Mouse (Mus musculus) neural tube, embryonic 11.5 days (tissue): Measurements from ENCODE around the gene Prkci. TPM values are rescaled to one million over a fixed set of nuclear protein-coding genes. Genes with fewer than 3 reads are reported as not detected.

Experiments used
- ATAC-seq: fragments of 200-750 bp; cut with Nextera tagmentation; 2 replicates; pipeline ENCODE4 v1.8.0; 2017; ENCODE audit warnings: moderate number of reproducible peaks, mild to moderate bottlenecking, moderate TSS enrichment, moderate library complexity; ENCODE audit not compliant: insufficient read depth, low FRiP score, low TSS enrichment
- DNase-seq: peaks from one replicate; pipeline ENCODE4 v3.0.0-alpha.2; 2015; ENCODE audit warnings: low spot score
- H3K27ac ChIP-seq: fragments of 300-500 bp; sonication (generic); 2 replicates; pipeline ENCODE4 v1.5.1; 2014; ENCODE audit warnings: low read depth, mild to moderate bottlenecking, low read length
- H3K27me3 ChIP-seq: fragments of 300-500 bp; sonication (generic); 2 replicates; pipeline ENCODE4 v1.6.1; 2014; ENCODE audit warnings: mild to moderate bottlenecking, low read length, mixed read lengths; ENCODE audit not compliant: control insufficient read depth, insufficient read depth
- H3K36me3 ChIP-seq: fragments of 300-500 bp; sonication (generic); 2 replicates; pipeline ENCODE4 v1.6.1; 2014; ENCODE audit warnings: mild to moderate bottlenecking, low read length, moderate library complexity, mixed read lengths; ENCODE audit not compliant: control insufficient read depth, insufficient read depth
- H3K4me1 ChIP-seq: fragments of 300-500 bp; sonication (generic); 2 replicates; pipeline ENCODE4 v1.6.1; 2014; ENCODE audit warnings: low read length, mixed read lengths; ENCODE audit not compliant: control insufficient read depth, insufficient read depth
- H3K4me2 ChIP-seq: fragments of 300-500 bp; sonication (generic); 2 replicates; pipeline ENCODE4 v1.6.1; 2014; ENCODE audit warnings: low read depth, mild to moderate bottlenecking, moderate library complexity
- H3K4me3 ChIP-seq: fragments of 300-500 bp; sonication (generic); 2 replicates; pipeline ENCODE4 v1.5.1; 2014; ENCODE audit warnings: low read depth, low read length
- H3K9ac ChIP-seq: fragments of 300-500 bp; sonication (generic); 2 replicates; pipeline ENCODE4 v1.6.1; 2014; ENCODE audit warnings: mild to moderate bottlenecking, low read length
- H3K9me3 ChIP-seq: fragments of 300-500 bp; sonication (generic); 2 replicates; pipeline ENCODE4 v1.6.1; 2016; ENCODE audit warnings: low read length; ENCODE audit not compliant: control insufficient read depth
- WGBS: fragments of 180-500 bp; shearing (Covaris S2); extraction: QIAGEN DNeasy Blood & Tissue Kit; methylation state at CpG from one replicate; pipeline ENCODE4 v1.1.7; 2014; 5-methylcytosine and 5-hydroxymethylcytosine counted together
- microRNA-seq: library from miRNA; unstranded; fragments of <30 nt; microRNA quantifications from one replicate; pipeline ENCODE4, GENCODE M21; 2016
- polyA plus RNA-seq: library from polyadenylated mRNA; unstranded; fragments of >200 nt; fragmentation: Nextera tagmentation; extraction: Ambion mirVana; gene quantifications from 2 replicates; pipeline ENCODE4 v1.2.1, GENCODE M21; 2014

Prkci gene
- polyA plus RNA-seq, 1 experiment from 2014 or later = 47.8 TPM

DNA sequence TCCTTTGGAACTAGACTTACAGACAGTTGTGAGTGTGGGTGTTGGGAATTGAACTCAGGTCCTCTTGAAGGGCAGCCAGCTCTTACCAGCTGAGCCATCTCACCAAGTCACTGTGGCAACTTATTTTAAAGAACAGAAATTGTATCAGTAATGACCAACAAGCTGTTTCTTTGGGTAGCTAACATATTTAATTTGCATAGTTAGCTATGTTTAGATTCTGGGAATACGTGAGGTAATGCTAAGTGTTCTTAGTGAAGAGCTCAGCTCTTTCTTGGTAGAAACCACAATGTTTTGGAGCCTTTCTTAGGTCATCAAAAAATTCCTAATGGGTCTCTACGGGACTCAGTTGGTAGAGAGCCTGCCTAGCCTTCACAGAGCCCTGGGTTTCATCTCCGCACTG, 105.3 kb downstream of the Prkci start:
- peaks cover 31% of the 10 kb centered on the region for H3K4me1 ChIP-seq
- 98% methylated on average over 3 of the region's 3 CpGs for WGBS

More for the DNA sequence above, 105.3 kb downstream of the Prkci start:
- DNase-seq (no peak), ATAC-seq (no peak)
- H3K4me2 ChIP-seq = peak overlapping the region; percentile 26; the same call in 1 of the 2 replicates
- no peak overlapping the region for H3K27ac ChIP-seq
- H3K9me3 ChIP-seq = no peaks in the 10 kb centered on the region
- H3K4me3 ChIP-seq = no peak overlapping the region
- H3K9ac ChIP-seq = no peak overlapping the region
- H3K36me3 ChIP-seq = 0 out of 2 replicates have a peak, but pooled peaks cover 3% of the 10 kb centered on the region
- no peaks in the 10 kb centered on the region for H3K27me3 ChIP-seq

Small RNA genes lying within 50 kb of the gene (microRNA-seq; reads per million reads assigned to microRNA genes)
- gene Mir7008 = not detected

Other genes starting within 250 kb of the Prkci start
- gene Samd7, start 249.5 kb upstream of the Prkci start, polyA plus RNA-seq = not detected in 2 replicates
- 60.8 and 68.5 TPM in 2 replicates for gene Sec62, start 202.9 kb upstream of the Prkci start, polyA plus RNA-seq
- gene Gpr160, start 139.8 kb upstream of the Prkci start, polyA plus RNA-seq = 0.76 and 1.9 TPM in 2 replicates
- 5.2 and 5.6 TPM in 2 replicates for gene Phc3, start 26.3 kb upstream of the Prkci start, polyA plus RNA-seq
- gene Skil, start 99.3 kb downstream of the Prkci start, polyA plus RNA-seq = 57.4 and 60.1 TPM in 2 replicates
- gene Cldn11, start 154.2 kb downstream of the Prkci start, polyA plus RNA-seq = 19.0 and 20.9 TPM in 2 replicates